Mouse (Mus musculus): ENCODE data around the gene Irs2. TPM values are rescaled to one million over a fixed set of nuclear protein-coding genes. Genes with fewer than 3 reads are reported as not detected.

The Irs2 gene
- polyA plus RNA-seq, 1 experiment = 2.3 TPM

DNA sequence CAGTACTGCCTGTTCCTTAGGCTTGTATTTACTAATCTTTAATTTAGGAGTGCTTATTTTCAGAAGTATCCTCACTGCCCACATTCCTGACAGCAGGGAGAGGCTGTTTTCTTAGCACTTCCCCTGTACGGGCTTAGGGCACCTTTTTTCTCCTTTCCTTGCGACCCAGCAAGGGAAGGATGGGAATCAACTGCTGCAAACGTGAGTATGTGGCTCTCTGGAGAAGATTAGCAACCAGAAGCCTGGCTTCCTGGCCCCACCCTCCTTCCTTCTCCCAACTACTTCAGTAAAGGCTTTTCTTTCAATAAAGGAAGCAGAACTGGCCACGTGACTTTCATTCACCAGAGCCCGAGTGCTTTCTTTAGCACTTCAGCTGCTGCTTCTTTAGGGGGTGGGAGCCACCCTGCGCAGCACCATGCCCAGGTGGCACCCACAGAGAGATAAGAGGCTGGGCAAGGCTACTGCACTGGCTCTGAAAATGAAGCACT, 7.2 kb downstream of the Irs2 start:
- H3ac ChIP-seq (ENCODE audit: control insufficient read depth, insufficient read length, low read depth) = no peak overlapping the region
- H3K36me3 ChIP-seq (ENCODE audit: control insufficient read depth, insufficient read depth) = peaks cover 3% of the 10 kb centered on the region
- peaks cover 28% of the 10 kb centered on the region for H3K79me2 ChIP-seq (ENCODE audit: control insufficient read depth, insufficient read depth)
- H3K79me3 ChIP-seq (ENCODE audit: low read depth) = peaks cover 5% of the 10 kb centered on the region
- no peak for TF ChIP-seq MAX (IDR thresholded peaks at IDR 0.05)
- no peak for TF ChIP-seq USF1 (IDR thresholded peaks at IDR 0.05; ENCODE audit: low read depth)
- TF ChIP-seq CTCF (IDR thresholded peaks at IDR 0.05; ENCODE audit: control insufficient read depth, insufficient read depth, insufficient read length) = no peak
- TF ChIP-seq CEBPB (IDR thresholded peaks at IDR 0.05; ENCODE audit: low read depth) = no peak
- no peak for TF ChIP-seq MYOD1 (IDR thresholded peaks at IDR 0.05; ENCODE audit: control insufficient read depth, insufficient read length, low read depth)
- no peak for TF ChIP-seq MYOG (IDR thresholded peaks at IDR 0.05; ENCODE audit: control insufficient read depth, extremely low read depth, insufficient read length)
- no peak for TF ChIP-seq FOSL1 (IDR thresholded peaks at IDR 0.05; ENCODE audit: insufficient read depth, low read length, poor library complexity, severe bottlenecking)
- H3K27me3 ChIP-seq (ENCODE audit: control insufficient read depth, insufficient read depth, insufficient read length) = no peaks in the 10 kb centered on the region
- no peak overlapping the region for H3K4me3 ChIP-seq (ENCODE audit: insufficient read depth, poor library complexity, severe bottlenecking)

- Histone ChIP-seq H3K4me3 (ENCODE audit: insufficient read depth, poor library complexity, severe bottlenecking) (no peak overlapping the region), H3K79me3 (ENCODE audit: low read depth) (peaks cover 5% of the 10 kb centered on the region), H3K79me2 (ENCODE audit: control insufficient read depth, insufficient read depth) (peaks cover 28% of the 10 kb centered on the region), H3ac (ENCODE audit: control insufficient read depth, insufficient read length, low read depth) (no peak overlapping the region), H3K27me3 (ENCODE audit: control insufficient read depth, insufficient read depth, insufficient read length) (no peaks in the 10 kb centered on the region), H3K36me3 (ENCODE audit: control insufficient read depth, insufficient read depth) (peaks cover 3% of the 10 kb centered on the region)
- TF ChIP-seq MAX (IDR thresholded peaks at IDR 0.05) (no peak), USF1 (IDR thresholded peaks at IDR 0.05; ENCODE audit: low read depth) (no peak), MYOD1 (IDR thresholded peaks at IDR 0.05; ENCODE audit: control insufficient read depth, insufficient read length, low read depth) (no peak), CTCF (IDR thresholded peaks at IDR 0.05; ENCODE audit: control insufficient read depth, insufficient read depth, insufficient read length) (no peak), FOSL1 (IDR thresholded peaks at IDR 0.05; ENCODE audit: insufficient read depth, low read length, poor library complexity, severe bottlenecking) (no peak), MYOG (IDR thresholded peaks at IDR 0.05; ENCODE audit: control insufficient read depth, extremely low read depth, insufficient read length) (no peak), CEBPB (IDR thresholded peaks at IDR 0.05; ENCODE audit: low read depth) (no peak)
Observed at GRCm38 (mm10) chr8:10999538-10999937, 8.7 kb downstream of the Irs2 start.

DNA sequence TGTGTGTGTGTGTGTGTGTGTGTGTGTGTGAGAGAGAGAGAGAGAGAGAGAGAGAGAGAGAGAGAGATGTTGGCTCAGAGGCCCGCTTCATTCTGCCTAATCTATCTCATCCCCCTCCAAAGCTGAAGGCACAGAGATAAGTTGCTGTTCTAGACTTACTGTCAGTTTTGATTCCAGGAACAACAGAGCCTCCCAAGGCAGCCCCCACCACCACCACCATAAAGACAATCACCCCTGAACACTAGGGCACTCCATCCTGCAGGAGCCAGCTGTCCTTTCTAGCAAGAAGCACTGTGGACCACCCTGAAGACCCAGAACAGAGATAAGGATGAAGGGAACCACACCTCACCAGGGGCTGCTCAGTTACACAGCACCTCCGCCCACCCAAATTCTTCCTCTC, 12.0 kb downstream of the Irs2 start:
- H3ac ChIP-seq (ENCODE audit: control insufficient read depth, insufficient read length, low read depth) = no peak overlapping the region
- no peaks in the 10 kb centered on the region for H3K27me3 ChIP-seq (ENCODE audit: control insufficient read depth, insufficient read depth, insufficient read length)
- peaks cover 3% of the 10 kb centered on the region for H3K36me3 ChIP-seq (ENCODE audit: control insufficient read depth, insufficient read depth)
- no peak overlapping the region for H3K4me3 ChIP-seq (ENCODE audit: insufficient read depth, poor library complexity, severe bottlenecking)
- no peak for TF ChIP-seq MAX (IDR thresholded peaks at IDR 0.05)
- TF ChIP-seq USF1 (IDR thresholded peaks at IDR 0.05; ENCODE audit: low read depth) = no peak
- TF ChIP-seq FOSL1 (IDR thresholded peaks at IDR 0.05; ENCODE audit: insufficient read depth, low read length, poor library complexity, severe bottlenecking) = no peak
- TF ChIP-seq CEBPB (IDR thresholded peaks at IDR 0.05; ENCODE audit: low read depth) = no peak
- no peak for TF ChIP-seq MYOG (IDR thresholded peaks at IDR 0.05; ENCODE audit: control insufficient read depth, extremely low read depth, insufficient read length)
- TF ChIP-seq MYOD1 (IDR thresholded peaks at IDR 0.05; ENCODE audit: control insufficient read depth, insufficient read length, low read depth) = no peak
- TF ChIP-seq CTCF (IDR thresholded peaks at IDR 0.05; ENCODE audit: control insufficient read depth, insufficient read depth, insufficient read length) = no peak
- H3K79me2 ChIP-seq (ENCODE audit: control insufficient read depth, insufficient read depth) = peaks cover 11% of the 10 kb centered on the region
- H3K79me3 ChIP-seq (ENCODE audit: low read depth) = no peaks in the 10 kb centered on the region

- TF ChIP-seq USF1 (IDR thresholded peaks at IDR 0.05; ENCODE audit: low read depth) (no peak), CTCF (IDR thresholded peaks at IDR 0.05; ENCODE audit: control insufficient read depth, insufficient read depth, insufficient read length) (no peak), MYOG (IDR thresholded peaks at IDR 0.05; ENCODE audit: control insufficient read depth, extremely low read depth, insufficient read length) (no peak), CEBPB (IDR thresholded peaks at IDR 0.05; ENCODE audit: low read depth) (no peak), MYOD1 (IDR thresholded peaks at IDR 0.05; ENCODE audit: control insufficient read depth, insufficient read length, low read depth) (no peak), FOSL1 (IDR thresholded peaks at IDR 0.05; ENCODE audit: insufficient read depth, low read length, poor library complexity, severe bottlenecking) (no peak), MAX (IDR thresholded peaks at IDR 0.05) (no peak)
- Histone ChIP-seq H3K79me3 (ENCODE audit: low read depth) (no peaks in the 10 kb centered on the region), H3K4me3 (ENCODE audit: insufficient read depth, poor library complexity, severe bottlenecking) (no peak overlapping the region), H3ac (ENCODE audit: control insufficient read depth, insufficient read length, low read depth) (no peak overlapping the region), H3K27me3 (ENCODE audit: control insufficient read depth, insufficient read depth, insufficient read length) (no peaks in the 10 kb centered on the region), H3K79me2 (ENCODE audit: control insufficient read depth, insufficient read depth) (peaks cover 15% of the 10 kb centered on the region), H3K36me3 (ENCODE audit: control insufficient read depth, insufficient read depth) (peaks cover 3% of the 10 kb centered on the region)
Observed at GRCm38 (mm10) chr8:10995756-10996155, 12.5 kb downstream of the Irs2 start.

GRCm38 (mm10) chr8:10994390-10994954, 13.8 kb downstream of the Irs2 start:
- TF ChIP-seq MYOD1 (IDR thresholded peaks at IDR 0.05; ENCODE audit: control insufficient read depth, insufficient read length, low read depth) (peak; percentile 89), FOSL1 (IDR thresholded peaks at IDR 0.05; ENCODE audit: insufficient read depth, low read length, poor library complexity, severe bottlenecking) (no peak), USF1 (IDR thresholded peaks at IDR 0.05; ENCODE audit: low read depth) (no peak), MAX (IDR thresholded peaks at IDR 0.05) (no peak)
- Histone ChIP-seq H3K27me3 (ENCODE audit: control insufficient read depth, insufficient read depth, insufficient read length) (no peaks in the 10 kb centered on the region), H3ac (ENCODE audit: control insufficient read depth, insufficient read length, low read depth) (no peak overlapping the region), H3K36me3 (ENCODE audit: control insufficient read depth, insufficient read depth) (peaks cover 3% of the 10 kb centered on the region), H3K79me2 (ENCODE audit: control insufficient read depth, insufficient read depth) (peaks cover 6% of the 10 kb centered on the region), H3K79me3 (ENCODE audit: low read depth) (no peaks in the 10 kb centered on the region), H3K4me3 (ENCODE audit: insufficient read depth, poor library complexity, severe bottlenecking) (no peak overlapping the region)
